Mouse (Mus musculus) right cerebral cortex, adult 2 months (tissue): ENCODE data around the gene Adamtsl1.

Source experiments
- DNase-seq, 2 experiments: peaks; one replicate each; pipeline ENCODE4 v3.0.0; 2021 to 2022; ENCODE audit warnings: low spot score in 2 of 2

Gene Adamtsl1

DNA sequence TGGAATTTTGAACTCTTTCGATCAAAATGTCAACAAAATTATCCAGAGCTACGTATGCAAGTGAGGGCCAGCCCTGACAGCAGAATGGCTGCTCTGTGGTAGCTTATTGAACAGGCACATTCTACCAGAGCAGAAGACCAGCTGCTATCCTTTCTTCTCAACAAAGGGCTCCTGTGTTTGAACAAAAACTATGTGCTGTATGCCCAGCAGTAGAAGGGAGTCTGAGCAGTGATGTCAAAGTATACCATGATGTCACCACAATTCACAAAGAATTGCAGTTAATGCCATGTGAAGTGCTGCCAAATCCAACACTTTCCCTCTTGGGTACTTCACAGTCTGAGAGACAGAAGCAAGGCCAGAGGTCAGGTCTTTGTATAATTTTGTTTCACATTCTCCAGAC, 675.9 kb downstream of the Adamtsl1 start:
- DNase-seq, result no peak

DNA sequence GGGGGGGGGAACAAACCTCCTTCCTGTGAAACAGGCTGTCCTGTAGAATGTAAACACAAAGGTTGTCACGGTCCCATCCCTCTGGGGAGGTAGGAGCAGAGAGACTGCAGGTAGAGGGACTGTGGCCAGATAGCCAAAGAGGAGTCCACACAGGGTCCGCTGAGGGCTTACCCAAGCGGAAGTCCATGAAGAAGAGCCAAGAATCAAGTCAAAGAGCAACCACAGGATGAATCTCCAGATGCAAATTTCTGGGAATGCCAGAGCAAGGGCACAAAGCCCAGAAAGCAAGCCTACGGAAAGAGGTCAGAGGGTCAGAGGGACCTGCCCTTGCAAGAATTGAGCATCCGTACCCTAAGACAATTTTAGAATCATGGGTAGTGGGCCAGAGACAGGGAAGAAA, 677.2 kb downstream of the Adamtsl1 start:
- no peak for DNase-seq

DNA sequence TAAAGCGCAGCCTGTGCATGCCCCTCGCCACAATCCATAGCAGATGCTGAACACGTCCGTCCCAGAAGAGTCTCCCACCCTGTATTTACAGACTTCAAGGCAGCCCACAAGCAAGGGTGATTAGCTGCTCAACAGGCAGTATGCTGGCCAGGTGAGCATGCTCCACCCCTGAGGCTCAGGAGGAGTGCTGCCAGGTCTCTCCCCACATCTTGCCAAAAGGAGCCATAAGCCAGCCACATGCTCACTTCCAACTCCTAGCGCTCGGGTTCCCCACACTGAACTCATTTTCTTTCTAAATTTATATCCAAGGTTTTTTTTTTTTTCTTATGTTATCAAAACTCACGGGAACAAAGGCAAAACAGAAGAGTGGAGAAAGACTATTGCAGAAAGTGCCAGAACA, 687.8 kb downstream of the Adamtsl1 start:
- no peak for DNase-seq

DNA sequence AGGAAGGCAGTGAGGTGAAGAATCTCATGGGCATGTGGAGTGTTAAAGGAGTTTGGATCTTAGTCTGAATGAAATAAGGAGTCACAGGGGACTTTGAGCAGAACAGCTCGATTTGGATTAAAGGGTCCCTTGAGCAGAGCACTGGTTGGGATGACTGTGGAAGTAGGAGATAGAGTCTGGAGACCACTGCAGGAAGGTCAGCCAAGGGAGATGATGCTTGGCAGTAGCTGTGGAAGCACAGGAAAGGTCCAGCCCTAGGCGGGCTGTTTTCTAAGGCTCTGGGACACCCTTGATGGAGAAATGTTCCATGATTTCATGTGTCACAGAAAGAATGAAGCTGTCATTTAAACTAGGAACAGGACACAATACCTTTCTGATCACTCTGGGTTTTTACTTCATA, 689.3 kb downstream of the Adamtsl1 start:
- DNase-seq, result no peak

DNA sequence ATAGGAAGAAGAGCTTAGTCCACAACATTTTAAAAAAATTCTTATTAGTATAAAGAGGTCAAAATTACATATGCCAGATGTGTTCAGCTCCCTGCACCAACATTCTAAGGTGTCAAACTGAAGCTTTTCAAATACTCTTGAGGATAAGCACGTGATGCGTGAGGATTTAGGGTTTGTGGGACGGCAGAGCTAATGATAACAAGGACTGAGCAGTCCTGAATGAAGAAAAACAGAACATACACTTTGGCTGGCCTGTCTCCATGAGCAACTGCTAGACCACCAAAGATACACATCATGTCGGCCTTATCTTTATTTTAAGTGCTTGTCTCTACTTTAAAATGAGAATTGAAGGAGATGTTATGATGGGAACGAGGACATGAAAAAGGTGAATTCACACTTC, 710.9 kb downstream of the Adamtsl1 start:
- DNase-seq, result no peak

DNA sequence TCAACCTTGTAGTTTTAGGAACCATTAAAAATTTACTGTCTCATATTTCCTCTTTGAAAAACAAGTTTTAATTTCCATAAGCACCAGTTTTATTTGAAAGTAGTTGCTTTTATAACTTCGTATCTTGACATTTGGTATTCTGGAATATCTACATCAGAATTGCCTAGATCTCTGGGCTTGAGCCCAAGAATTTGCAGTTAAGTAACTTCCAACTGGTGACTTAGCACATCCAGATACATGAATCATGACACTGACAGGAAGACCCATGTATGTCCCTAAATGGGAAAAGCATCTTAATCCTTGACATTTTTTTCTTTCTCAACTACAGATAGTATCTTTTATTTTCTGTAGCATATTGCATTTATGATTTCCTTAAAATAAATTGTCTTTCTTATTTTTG, 713.1 kb downstream of the Adamtsl1 start:
- DNase-seq, result no peak

DNA sequence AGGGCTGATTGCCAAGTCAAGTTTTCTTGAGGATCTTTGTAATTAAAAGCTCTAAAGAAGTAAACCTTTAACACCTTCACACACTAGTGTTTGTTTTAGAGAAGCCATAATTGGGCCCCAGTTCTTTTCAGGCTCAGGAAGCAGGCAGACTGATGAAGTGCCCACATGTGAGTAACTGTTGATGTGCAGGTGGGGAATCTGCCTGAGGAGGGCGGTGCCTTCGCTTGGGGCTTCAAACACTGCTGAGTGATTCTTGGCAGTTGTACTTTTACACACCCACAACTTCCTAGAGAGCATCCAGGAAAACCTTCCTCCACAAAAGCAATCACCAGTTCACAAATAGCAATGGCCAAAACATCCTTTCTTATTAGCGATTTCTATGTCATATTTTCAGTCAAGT, 719.2 kb downstream of the Adamtsl1 start:
- DNase-seq, result peak; percentile 6 to 8

DNA sequence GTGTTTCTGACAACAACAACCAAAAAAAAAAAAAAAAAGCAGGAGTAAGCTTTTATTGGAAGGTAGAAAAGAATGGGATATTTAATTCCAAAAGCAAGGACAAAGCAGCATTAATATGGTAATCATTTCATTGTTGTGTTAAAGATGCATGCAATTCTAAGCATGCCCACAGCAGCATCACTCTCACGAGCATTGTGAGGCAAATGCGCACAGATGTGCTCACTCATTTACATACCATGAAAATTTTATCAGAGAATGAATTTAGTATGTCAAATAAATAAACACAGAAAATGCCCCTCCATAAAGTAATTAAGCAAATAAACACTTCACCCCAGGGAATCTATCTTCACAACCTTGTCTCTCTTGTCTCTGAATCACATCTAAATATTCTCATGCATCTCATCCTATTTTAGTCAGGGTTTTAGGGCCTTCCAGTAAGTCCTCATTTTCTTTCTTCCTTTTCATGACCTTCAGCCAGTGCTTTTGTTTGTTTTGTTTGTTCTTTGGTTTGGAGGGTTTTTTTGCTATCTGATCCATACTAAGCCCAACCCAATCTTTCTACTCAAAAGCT, 728.0 kb downstream of the Adamtsl1 start:
- DNase-seq, result no peak

DNA sequence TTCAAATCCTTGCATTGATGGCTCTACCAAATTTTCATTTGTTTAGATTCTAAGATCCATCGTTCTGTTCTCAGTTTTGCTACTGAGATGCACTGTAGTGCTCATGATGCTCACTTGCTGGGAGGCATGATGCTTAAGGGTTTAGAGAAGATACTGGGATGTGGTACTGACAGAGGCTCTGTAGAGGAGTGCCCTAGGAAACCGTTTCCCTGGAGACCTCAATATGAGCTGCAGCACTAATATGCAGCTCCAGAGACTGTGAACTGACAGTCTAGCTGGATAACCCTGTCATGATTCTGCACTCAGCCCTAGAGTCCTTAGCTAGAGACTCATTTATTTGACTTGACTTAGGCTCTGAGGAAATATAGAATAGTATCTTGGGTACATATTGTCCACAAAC, 756.1 kb downstream of the Adamtsl1 start:
- no peak for DNase-seq

DNA sequence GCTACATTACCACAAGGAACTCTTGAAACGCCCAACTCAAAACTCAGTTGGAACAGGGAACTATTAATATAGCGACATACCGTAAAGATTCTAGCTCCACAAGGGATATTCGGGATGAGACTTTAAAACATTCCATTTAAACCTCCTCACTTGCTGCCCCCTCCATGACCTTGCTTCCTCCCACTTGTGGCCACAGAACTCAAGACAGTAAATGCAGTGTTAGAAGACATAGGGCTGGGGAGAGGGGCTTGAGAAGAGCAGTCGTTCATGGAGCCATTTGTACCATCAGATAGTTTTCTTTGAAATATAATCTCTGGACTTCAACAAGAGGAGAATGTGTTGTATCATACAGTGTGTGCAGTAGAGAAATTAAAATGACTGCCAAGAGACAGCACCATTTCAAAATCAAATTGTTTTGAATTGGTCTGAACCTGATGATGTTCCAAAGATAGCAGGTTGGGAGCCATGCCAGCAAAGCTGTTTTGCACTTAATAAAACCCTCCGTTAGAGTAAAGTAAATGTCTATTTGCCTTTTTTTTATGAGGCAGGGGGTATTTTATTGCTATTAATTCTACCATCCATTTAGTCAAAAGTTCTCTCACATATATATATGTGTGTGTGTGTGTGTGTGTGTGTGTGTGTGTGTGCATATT, 759.9 kb downstream of the Adamtsl1 start:
- DNase-seq, result no peak

DNA sequence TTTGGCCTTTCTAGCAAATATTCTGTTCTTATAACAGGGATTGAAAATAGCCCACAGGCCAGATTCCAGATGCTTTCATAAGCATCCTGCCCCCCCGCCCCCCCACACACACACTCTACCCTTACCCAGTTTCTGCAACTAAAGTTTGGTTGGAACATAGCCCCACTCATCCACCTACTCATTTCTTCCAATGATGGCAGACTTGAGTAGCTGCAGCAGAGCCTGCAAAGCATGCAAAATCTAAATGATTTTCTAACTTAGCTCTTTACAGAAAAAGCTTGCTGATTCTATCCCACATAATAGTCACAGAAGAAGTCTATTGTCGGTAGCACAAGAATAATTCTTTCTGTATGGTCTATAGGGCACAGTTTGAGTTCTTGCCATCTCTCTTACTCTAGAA, 760.7 kb downstream of the Adamtsl1 start:
- DNase-seq, result no peak

DNA sequence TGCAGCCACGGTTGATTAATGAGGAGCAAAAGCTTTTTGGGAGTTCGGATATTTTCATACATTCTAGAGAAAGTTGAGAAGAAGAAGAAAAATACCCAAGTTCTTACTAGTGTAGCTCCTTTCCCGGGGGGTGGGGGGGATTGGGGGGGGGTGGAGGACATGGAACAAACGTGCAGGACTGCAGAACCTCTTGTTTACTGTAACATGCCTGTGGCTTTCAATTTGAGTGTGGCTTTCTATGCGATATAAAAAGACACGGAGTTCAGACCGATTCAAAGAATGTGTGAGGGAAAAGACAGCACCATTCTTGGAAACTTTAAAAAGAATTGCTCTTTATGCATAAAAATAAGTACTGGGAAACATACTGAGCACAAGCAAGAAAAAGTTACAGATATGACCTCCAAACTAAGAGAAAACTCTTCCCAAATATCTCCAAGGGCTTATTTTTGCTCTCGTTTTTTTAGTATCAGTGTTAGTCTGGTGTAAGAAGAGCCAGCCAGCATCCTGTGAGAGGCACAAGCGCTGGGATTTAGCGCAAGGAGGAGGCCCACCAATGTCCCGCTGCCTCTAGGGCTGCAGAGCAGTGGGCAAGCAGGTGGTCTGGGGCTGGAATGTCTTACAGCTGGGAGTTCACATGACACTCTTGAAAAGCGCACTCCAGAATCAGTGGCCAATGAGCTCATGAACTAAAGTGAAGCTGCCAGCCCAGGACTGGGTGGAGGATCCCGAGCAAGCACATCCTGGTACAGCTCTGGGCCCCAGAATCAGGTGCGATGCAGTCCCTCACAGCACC, 762.2 kb downstream of the Adamtsl1 start:
- no peak for DNase-seq

DNA sequence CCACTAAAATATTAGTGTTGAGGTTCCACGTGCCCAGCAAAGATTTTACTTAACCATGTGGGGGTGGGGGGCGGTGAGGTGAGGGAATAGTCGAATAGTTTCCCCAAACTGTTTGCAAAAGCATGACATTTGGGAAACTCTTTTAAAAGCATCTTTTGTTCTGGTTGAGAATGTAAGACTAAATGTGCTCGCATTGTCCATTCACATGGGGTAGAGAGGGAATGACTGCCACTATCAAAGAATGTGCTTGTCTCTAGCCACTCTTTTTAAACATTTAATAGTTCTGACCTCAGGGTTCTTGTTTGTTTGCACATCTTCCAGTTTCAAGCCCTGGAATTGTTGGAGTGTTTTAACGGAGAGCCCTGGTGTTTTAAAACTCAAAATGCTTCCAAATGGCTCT, 764.6 kb downstream of the Adamtsl1 start:
- no peak for DNase-seq

DNA sequence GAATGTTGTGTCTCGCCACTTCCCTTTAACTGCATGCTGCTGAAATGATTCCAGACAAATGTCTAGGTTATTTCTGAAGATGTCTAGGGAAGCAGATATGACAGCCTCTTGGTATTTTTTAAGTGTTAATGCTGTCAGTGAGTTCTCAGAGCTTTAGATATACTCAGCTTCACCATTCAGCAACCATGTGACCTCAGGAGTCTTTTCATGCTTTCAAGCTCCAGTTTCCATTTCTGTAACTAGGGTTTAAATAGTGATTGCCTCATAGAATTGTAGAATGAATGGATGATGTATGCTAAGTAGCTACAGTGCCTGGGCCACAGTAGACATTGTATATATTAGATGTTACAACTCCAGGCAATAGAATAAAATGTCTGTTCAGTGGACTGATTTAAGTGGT, 772.6 kb downstream of the Adamtsl1 start:
- no peak for DNase-seq

DNA sequence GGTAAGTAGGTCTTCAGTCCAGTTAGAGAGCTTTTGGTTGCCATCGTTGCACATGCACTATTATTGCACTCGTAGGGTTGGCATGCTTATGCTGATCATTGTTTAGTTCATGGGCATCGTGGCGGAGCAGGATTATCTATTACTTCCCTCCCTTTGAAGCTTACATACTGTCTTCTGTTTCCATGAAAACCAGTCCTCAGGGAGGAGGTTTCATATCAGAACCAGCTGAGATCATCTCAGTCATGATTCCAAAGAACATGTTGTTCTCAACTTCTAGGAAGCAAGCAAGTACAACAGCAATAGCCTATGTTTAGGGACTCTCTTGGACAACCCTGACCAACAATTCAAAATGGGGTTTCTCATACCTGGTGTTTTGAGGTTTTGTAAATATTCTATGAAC, 774.3 kb downstream of the Adamtsl1 start:
- no peak for DNase-seq

DNA sequence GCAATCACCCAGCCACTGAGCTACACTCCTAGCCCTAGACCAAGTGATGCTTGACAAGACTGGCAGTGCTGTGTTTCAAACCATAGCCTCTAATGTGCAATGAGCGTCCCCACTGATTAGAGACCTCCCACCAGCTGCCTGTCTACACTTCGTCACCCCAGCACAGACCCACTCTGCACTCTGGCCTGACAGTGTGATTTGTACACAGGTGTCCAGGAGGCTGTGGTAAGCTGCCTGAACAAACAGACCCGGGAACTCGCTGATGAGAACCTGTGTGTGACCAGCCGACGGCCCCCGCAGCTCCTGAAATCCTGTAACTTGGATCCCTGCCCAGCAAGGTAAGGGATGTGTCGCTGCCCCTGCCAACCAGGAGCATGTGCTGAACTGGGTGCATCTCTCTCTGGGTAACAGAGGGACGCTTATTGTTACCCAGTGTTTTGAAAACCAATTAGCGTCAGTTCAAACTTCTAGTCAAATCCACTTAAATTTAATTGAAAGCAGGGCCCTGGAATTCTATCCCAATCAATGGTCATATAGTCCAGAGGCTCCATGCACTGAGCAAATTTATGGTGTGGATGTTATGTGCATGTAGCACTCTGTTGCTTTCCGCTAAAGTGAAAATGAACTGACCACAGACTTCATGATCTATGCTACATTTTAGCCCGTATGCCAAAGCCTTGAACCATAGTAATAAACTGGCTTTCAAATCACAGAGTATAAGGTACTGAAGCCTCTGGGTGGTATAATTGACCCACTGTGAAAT, 775.7 kb downstream of the Adamtsl1 start:
- DNase-seq, result no peak

DNA sequence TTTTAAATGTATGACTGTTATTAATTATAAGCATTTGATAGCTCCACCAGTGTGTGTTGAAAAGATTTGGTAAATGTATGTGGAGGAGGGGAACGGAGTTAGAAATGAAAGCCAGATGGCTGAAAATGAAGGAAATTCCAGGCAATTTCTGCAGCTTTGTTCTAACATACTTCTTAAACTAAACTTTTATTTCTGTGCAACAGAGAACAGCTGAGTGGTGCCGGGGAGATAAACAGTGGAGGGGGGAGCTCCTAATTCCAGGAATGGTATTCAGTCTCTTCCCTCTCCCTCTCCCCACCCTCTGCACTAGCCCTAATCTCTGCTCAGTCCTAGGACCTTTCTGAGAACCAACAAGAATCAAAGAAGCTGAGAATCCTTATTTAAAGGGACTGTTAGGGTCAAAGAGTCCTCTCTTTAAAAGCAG, 780.9 kb downstream of the Adamtsl1 start:
- DNase-seq, result no peak

DNA sequence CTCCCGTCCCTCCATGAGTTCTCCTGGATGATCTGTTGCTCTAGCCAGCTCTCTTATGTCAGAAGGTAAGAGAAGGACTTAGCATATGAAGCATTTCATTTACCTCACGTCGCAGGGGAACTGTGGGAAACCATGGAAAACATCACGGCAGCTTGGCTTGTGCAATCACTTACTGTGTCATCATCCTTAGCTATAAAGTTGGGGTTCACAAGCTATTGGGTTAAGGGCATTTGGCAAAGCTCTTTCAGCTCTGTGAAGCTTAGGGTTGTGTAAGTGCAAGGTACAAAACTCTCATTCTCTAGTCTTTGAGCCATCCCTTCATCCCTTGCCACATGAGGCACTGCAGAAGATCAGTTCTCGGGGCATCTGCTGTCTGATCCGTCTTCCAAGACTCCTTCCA, 787.5 kb downstream of the Adamtsl1 start:
- DNase-seq, result no peak

DNA sequence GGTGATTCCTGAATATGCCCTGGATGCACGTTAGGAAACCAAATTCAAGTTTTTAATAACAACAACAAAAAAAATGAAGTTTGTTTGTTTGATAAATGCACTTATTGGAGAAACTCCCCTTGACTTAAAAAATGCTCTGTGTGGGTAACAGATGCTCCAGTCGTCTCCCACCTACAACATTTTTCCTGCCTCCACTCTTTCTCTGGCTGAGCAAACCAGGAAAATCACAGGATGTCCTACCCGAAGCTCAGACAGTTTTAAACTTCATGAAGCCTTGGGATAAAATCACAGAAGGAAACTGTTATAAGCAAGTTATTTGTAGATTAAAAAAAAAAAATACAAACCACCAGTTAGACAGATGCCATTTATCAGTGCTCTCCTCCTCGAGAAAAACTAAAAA, 788.1 kb downstream of the Adamtsl1 start:
- DNase-seq, result peak in 1 of 2 experiments; percentile 12

DNA sequence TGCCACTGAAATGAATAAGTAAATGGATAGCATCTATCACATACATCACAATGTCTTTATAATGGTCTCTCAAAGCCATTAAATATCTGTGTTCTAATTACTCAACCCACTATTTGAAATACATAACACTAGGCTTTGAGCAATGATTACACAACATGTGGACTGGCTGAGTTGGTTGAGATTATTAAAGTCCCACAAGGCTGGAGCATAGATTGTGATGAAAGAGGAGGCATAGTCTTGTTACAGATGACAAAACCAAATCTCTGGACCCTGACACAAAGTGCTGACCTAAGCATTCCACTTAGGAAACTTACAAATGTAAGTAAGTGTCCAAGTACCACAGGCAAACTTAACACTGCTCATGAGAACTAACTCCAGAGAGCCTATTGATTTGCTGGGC, 792.8 kb downstream of the Adamtsl1 start:
- DNase-seq, result no peak

DNA sequence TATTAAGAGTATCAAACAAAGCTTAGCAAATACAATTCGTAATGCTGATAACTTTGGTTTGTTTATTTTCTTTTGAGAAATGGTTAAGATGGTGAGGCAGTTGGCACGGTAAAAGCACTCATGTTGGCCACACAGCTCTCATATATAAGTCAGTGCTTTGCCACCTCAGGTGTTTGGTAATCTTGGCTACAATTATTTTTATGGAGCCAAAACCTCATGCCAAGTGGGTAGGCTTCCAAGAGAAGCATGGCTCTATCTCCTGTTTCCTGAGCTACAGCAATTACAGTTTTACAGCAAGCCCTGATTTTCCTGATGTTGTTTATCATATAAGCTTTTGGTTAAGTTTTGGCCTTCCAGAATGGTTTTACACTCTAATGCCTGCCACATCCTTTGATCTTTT, 795.2 kb downstream of the Adamtsl1 start:
- DNase-seq, result no peak
